Mouse (Mus musculus) layer of hippocampus, adult 9-10 months (tissue): ENCODE measurements around the gene Pigg.
"Not testable (repeated sequence)": the region's sequence is repeated elsewhere in the genome, so short reads cannot be mapped to it uniquely, and the experiment has no call there.

Source experiments
- DNase-seq: peaks from one replicate; pipeline ENCODE4 v3.0.0; 2022; ENCODE audit warnings: low spot score

Gene Pigg

DNA sequence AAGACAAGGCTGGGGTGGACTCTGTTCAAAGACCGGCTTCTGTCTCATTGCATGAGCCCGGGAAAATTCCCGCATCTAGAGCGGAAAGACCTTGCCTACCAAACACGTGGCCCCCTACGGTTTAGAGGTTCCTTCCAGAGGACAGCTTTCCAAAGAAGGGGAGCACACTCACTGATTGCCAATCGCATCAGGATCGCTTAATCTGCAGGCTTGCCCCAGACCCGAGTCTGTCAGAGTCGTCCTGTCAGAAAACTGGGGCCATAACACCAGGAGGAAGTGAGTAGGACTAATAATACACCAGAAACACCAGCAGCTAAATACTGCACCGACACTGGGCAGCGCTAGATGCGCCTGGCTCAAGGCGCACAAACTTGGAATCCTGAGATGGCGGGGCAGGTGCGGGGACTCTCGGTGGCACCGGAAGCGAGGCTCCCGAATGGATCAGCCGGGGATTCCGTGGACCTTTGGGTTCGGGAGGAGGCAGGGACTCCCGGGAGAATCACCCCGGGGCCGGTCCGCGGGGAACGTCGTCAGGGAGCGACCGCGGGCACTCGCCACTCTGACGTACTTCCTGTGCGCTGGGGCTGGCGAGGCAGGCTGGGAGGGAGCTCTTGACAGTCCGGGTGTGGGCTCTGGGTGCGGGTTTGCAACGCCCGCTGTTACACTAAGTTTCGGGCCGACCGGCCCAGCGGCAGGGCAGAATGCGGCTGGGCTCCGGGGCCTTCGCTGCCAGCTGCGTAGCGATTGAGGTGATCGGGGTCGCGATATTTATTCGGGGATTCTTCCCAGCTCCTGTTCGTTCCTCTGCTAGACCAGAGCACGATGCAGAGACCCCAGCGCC lies at the start of gene Pigg:
Pigg (plus strand) TSS at position 386 of the 841 bp plus-strand sequence.
- peak; percentile 76 for DNase-seq

DNA sequence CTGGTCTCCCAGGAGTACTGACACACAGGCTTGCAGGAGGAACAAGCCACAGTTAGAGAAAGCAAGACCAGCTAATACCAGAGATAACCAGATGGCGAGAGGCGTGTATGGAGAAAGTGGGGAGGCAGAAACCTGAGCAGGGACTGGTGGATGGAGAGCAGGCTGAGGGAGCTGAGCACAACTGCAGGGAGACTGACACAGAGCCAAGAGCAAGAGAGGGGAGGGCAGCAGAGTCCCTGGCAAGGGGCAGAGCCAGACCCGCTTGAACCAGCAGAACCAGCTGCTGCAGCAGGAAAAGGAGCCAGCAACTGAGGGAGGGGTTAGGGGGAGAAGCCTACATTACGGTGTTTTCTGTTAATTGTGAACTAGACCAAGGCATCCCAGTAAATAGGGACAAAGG lies 49.7 kb upstream of the Pigg start:
- DNase-seq, result no peak

DNA sequence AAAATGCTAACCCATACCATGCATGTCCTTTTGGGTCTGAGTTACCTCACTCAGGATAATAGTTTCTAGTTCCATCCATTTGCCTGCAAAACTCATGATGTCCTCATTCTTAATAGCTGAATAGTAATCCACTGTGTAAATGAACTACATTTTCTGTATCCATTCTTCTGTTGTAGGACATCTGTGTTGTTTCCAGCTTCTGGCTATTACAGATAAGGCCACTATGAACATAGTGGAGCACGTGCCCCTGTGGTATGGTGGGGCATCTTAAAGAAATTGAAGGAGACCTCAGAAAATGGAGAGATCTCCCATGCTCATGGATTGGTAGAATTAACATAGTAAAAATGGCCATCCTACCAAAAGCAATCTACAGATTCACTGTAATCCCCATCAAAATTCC lies 48.6 kb upstream of the Pigg start:
- DNase-seq, result not testable (repeated sequence)

DNA sequence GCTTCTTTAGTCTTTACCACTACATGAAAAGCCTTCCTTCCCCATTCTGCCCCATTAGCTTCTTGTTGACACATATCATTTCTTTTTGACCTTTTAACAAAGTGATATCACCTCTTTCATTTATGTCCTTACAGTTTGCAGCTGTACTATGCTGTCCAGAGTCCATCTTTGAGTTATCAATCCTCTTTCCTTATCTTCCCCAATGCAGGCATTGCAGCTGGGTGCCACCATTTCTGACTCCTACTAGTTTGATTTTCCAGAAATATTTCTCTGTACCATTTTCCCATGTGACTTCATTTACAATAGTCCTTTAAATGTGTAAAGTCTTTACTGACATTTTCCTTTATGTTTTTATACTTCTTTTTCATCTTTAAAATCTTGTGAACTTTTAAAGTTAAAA lies 45.4 kb upstream of the Pigg start:
- no peak for DNase-seq

DNA sequence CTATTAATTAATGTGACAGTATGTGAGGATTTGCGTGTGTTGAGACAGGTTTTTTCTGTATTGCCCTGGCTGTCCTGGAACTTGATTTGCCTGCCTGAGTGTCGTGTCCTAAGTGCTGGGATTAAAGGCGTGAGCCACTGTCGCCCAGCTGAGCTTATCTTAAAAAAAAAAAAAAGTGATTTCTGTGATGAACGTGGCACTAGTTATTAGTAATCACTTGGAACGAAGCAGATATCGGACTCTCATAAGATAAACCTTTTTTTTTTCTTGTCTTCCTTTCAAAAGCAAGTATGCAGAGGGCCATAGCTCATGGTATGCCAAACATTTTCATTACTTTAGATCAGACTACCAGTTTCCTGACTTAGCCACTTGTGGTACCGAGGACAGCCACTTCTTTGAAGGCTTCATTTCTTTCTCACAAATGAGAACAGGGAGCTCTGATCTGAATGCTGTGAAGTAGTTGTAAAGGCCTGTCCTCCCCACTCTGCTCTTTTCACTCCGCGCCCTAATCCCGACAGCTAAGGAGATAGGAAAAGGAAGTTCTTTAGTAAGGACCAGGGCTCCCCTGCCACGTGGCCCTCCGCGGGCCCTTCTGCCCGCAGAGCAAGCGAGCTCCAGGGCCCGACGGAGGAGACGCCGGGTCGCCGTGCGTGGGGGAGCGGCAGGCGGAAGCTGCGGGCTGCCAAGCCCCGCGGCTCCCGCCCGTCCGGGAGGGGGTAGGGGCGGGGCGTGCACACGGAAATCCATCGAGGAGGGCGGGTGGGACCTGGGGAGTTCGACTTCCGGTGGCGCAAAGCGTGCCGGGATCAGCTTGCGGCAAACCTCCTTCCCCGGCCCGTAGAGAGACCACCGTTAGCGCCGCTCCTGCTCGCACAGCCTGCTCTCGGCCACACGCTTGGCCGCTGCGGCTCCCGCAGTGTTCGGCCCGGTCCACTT lies 44.0 kb upstream of the Pigg start, which contains the start of gene Dr1:
Dr1 (plus strand) TSS at position 771 of the 936 bp plus-strand sequence.
- no peak for DNase-seq

DNA sequence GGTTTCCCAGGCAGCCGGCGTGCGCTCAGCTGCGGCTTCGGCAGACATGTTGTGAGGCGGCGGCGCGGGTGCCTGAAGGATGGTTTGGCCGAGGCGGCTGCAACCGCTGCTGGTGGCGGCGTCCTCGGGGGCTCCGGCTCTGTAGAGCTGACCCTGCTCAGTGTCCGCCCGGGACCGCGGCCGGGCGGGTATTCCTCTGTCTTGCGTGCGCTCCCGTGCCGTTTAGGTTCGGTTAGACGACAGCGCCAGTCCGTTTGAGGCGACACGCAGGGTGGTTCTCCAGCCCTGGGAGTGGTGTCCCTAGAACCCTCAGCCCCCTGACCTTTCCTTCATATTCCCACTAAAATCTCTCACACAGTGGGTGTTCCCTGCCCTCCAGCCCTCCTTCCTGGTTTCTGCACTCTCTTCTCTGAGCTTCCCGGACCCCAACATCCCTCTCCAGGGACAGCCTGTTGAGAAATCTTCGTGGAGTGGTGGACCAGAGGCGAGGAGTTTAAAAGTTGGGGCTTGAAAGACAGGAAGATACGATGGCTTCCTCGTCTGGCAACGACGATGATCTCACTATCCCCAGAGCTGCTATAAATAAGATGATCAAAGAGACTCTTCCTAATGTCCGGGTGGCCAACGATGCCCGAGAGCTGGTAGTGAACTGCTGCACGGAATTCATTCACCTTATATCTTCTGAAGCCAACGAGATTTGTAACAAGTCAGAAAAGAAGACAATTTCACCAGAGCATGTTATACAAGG lies 43.2 kb upstream of the Pigg start:
- no peak for DNase-seq

DNA sequence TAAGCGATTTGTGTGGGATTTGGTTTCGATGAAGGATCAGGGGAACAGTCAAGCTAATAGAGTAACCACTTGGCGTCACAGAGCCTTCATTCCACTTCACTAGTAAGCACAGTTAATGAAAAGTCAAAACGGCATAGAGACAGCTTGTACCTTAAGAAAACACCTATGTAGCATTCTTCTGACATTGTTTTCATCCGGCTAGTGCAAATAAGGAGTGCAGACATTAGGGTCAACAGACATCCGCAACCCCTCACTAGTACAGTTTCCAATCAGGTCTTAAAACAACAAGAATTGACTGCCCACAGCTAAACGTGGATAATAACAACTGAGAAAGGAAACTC lies 42.6 kb upstream of the Pigg start:
- no peak for DNase-seq

DNA sequence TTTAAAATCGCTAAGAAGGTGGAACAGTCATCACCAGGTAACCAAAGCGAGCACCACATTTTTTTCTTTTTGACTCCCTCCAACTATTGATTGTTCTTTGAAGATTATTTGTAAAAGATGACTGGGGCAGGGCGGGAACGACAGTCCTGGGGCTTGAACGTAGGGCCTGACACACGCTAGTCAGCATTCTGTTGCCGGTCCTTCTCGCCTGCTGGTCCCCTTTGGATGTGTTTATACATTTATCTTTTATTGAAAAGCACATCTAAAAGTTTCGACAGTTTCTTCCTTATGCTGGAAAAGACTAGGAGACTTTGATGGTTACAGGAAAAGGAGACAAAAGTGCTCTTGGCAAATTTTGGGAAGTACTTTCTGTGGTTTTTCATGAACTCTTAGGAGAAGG lies 42.0 kb upstream of the Pigg start:
- DNase-seq, result no peak

DNA sequence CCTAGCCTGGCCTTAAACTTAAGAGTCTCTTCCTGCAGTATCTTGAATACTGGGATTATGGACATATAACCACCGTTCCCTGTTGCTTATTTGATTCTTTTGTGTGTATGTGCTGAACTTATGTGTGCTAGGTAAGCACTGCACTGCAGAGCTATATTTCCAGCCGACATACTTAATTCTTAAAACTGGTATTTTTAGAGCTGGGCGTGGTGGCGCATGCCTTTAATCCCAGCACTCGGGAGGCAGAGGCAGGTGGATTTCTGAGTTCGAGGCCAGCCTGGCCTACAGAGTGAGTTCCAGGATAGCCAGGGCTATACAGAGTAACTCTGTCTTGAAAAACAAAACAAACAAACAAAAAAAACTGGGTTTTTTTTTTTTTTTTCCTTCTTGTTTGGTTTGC lies 41.1 kb upstream of the Pigg start:
- DNase-seq, result not testable (repeated sequence)

DNA sequence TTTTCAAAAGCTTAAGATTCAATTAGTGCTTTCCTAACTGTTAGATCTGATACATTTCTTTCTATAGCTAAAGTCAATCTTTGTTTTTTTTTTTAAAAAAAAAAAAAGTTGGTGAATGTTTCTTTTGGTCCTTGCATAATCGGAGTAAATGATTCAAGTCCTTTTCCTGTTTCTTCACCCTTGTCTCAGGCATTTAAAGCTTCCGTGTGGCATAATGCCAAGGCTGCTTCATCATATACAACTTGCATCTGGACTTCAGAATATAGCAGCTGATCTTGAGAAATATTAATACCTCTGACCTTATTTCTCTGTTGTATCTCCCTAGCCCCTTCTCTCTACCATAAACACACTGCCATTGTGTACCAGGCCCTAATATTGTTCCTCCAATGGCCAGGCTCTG lies 25.5 kb upstream of the Pigg start:
- no peak for DNase-seq

DNA sequence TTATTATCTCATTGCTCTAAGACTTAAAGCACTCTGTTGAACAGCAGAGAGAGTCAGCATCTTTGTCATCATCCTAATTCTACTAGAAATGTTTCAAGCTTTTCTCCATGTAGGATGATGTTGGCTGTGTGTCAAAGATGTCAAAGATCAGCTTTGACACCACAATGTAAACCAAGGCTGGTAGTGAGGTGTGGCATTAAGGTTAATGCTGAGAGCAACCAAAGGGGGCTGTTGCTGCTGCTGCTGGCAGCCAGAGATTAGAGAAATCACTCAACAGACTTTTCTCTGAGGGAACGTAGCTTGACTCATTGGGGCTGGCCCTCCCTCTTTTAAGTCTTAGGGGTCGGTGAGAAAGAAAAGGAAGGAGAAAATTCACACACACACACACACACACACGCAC lies 10.8 kb upstream of the Pigg start:
- DNase-seq, result no peak

DNA sequence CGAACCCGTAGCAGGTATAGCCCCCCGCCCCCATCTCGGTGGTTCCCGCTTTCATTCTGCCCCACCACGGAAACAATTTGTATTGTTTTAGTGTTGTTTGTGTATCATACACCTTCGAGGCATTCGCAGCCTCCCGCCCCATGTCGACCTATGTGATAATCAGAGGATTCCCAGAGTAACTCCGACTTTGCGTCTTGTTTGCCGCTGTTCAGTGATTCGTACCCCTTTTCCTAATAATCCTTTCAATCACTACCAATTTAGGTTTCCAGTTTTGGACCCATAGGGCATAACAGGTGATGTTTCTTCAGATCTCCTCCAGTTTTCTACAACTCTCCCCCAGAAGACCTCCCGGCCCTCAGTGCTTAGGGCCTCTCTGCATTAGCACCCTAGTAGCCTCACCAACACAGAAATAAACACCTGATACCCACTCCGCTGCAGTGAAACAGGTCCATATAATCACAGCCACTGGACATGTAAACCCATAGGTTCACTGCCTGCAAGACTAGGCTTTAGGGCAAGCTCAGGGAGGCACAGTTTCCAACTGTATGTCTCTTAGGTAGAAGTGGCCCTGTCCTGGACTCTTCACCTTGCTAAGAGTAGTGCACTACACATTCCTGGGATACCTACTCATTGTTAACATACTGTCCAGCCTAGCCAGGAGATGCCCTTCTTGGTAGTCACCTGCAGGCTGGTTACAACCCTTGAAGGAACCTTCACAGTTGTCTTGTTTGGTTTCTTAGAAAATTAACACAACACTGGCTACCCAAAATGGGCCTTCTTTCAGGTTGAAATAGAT lies 854 bp downstream of the Pigg start:
- DNase-seq, result no peak

DNA sequence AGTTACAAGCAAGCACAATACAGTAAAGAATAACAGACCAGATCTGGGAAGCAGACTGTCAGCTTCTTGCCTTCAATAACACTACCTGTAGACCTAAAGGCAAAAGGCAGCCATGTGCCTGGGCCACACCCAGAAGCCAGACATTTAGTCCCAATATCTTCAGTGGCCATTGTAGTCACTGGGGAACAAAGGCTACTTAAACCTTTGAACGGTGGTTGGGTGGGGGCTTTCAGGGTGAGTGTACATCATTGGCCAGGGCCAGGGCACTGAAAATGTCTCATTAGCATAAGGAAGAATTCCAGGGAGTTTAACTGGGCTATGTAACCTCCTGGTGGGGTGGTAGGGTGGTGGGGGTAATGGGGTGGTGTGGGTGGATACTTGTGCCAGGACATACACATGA lies 18.6 kb downstream of the Pigg start:
- DNase-seq, result no peak

DNA sequence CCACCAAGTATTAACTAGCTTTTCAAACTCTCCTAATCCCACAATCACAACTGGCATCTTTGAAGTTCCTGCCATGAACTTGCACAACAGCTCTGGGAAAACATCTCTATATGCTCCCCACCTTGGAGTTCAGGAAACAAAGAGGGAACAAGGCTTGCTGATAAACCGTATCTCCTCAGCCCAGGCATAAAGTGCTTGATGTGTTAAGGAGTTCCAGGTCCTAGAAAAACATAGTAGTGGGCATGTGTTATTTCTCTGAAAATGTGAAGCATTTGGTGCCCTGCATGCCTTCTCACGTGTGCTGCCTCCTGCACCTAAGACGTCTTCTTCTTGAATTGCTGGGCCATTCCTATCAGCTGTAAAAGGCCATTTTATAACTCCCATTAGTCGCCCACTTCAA lies 25.0 kb downstream of the Pigg start:
- DNase-seq, result no peak

DNA sequence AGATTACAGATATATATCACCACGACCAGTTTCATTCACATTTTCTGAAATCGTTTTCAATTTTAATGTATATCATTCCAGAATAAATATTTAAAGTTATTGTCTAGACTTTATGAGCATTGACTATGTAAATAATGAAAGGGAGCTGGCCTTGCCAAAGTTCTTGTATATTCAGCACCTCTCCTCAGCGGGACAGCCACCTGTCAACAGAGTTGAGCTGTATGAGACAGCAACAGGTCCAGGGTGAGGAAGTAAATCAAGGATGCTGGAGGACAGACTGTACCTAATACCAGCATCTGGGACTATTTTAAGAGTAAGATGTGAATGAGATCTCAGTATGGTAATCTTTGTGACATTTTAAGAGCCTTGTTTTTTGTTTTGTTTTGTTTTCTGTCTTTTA lies 25.6 kb downstream of the Pigg start:
- DNase-seq, result no peak

DNA sequence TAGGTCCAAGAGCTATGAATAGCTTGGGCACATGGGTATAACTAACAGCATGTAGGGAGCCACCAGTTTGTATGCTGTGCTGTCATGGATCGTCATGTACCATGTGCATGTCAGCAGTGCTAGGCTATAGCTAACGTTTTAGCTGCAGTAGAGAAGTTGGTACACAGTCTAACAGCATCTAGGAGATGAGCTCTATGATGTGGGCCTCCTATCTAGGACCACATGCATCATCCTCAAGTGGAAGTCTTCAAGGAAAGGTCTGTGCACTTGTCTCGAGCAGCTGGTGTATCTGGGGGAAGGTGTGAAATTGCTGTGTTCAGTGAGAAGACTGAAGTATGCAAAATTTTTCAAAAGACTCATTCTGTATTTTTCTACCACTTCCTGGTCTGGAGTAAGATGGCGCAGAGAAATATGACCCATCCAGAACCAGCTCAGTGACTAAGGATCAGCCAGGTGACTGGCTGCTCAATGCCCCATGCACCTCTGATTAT lies 31.3 kb downstream of the Pigg start:
- no peak for DNase-seq

DNA sequence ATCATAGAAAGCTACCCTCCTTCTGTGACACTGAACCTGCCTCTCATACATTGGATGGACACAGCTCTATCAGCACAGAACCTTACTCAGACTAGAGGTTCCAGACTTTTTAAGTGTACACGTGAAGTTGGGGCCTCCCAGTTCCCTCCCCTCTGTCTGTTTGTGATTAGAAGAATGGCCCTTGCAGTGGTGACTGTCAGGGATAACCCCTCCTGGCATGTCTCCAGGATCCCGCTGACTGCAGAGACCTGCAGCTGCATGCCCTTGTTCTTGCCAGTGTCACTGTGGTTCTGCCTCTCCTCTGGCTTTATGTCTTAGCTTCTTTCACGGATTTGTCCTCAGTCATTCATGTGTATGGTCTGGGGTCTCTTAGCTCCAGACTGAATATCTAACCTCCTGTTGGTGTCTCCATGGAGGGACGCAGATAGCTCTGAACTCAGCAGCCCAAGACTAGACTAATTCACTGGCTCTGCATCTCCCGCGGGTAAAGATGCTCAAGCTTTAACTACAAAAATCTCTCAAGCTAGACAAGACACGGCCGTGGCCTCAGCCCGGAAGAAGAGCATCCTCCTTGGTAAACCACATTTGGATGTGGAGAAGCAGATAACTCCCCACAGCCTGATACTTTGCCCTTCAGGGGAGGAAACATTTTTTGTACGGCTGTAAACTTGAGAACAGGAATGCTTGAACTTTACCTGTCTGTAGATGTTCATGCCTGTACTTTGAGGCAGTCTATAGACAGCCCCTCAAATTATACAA lies 33.1 kb downstream of the Pigg start:
- DNase-seq, result no peak

DNA sequence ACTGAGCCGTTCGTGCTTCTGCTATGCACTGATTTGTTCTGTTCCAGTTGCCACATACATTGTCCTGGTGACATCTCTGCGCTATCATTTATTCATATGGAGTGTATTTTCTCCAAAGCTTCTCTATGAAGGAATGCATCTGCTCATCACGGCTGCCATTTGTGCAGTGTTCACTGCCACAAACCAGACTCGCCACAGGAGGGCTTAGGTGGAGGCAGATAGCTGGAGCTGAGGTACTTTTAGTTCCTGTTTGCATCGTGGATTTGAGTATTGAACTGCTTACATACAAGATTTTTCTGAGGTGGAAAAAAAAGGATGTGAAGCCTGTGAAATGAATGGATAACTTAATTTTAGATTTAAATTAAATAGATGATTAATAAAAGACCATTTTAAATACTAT lies 35.4 kb downstream of the Pigg start:
- no peak for DNase-seq

DNA sequence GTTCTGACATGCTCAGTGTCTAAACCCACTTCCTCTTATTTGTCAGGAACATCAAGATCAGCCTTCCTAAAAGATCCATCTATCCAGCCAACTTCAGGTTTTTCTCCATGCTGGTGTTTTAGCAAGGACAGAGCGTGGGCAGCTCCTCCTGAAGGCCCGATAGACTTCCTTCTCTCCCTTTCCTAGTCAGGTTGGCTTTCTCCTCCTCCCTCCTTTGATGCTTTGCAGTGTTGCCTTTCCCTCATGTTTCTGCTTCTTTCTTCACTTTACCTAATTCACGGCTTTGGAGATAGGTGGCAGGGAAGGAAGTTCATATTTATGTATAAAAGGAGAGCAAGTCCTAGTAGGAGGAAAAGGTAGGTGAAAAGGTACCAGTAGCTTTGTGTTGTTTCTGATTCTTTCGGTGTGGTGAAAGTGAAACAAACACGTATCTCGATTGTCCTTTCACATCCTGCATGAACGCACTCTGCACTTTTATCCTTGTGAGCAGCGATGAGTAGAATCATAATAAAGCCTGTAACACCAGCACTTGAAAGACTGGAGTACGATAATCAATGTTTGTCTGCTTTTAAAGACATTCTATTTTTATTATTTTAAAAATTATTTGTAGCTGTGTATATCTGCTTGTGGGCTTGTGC lies 37.2 kb downstream of the Pigg start:
- DNase-seq, result no peak

DNA sequence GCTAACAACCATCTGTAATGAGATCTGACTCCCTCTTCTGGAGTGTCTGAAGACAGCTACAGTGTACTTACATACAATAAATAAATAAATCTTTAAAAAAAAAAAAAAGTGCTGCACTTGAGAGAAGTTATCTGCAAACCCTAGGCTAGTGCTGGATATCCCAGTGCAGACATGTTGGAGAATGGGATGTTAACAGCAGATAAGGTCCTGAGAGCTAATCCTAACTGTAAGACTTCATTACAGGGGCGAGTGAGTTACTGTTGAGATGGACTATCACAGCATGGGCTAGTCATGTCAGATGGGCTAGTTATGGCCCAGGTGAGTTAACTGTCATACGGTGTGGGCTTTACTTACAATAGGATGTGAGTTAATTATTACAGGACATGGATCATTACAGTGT lies 41.6 kb downstream of the Pigg start:
- DNase-seq, result no peak
